Mouse (Mus musculus) cortical plate, adult 2 months (tissue): ENCODE measurements around the gene Rnf11.

Source experiments
- CTCF ChIP-seq: fragments of 200-500 bp; IDR thresholded peaks from 2 replicates; pipeline ENCODE4 v1.5.1; 2011; ENCODE audit warnings: mild to moderate bottlenecking, control low read depth, low read length; ENCODE audit not compliant: insufficient read depth; ENCODE audit errors: extremely low read depth
- POLR2A ChIP-seq: fragments of 200-500 bp; IDR thresholded peaks from 2 replicates; pipeline ENCODE4 v1.6.1; 2011; ENCODE audit warnings: mild to moderate bottlenecking, low read length, control low read depth; ENCODE audit not compliant: insufficient read depth; ENCODE audit errors: extremely low read depth

GRCm38 (mm10) chr4:109481424-109481823, 3.1 kb downstream of the Rnf11 start:
- TF ChIP-seq POLR2A (no peak), CTCF (no peak)
